Mouse (Mus musculus) E14TG2a.4 (cell line): ENCODE measurements around the gene S1pr5.

Source experiments
- CTCF ChIP-seq: conservative IDR thresholded peaks from 2 replicates; pipeline ENCODE4 v1.5.1; 2014; ENCODE audit warnings: low read length
- NANOG ChIP-seq: IDR thresholded peaks from 2 replicates; pipeline ENCODE4 v1.6.1; 2014; ENCODE audit warnings: borderline replicate concordance, low read length, mixed read lengths
- POU5F1 ChIP-seq: IDR thresholded peaks from 2 replicates; pipeline ENCODE4 v1.6.1; 2014; ENCODE audit warnings: low read length, borderline replicate concordance

DNA sequence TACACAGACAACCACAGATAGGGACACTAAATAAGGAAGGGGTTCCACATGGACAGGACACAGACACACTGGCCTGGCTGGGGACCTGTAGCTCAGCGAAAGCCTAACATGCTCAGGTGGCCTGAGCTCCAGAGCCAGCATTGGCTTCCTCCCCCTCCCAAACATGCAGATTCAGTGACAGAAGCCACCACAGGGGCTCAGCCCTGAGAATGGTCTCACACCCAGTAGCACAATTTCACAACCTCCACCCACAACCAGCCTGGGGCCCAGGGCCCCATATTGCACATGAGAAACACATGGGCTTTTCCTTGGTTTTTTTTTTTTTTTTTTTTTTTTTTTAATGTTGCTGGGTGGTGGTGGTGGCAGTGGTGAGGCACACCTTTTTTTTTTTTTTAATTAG is 1.9 kb downstream of the S1pr5 start:
- TF ChIP-seq CTCF (no peak), POU5F1 (no peak), NANOG (no peak)
